Mouse (Mus musculus) heart, embryonic 15.5 days (tissue): ENCODE measurements at regions not wholly inside any gene's neighbourhood (a gene's known extent, or its start where the extent isn't known, plus 50 kb on each side); places are given as distances from the start of the nearest gene placed in this dataset.
A peak's percentile ranks its signal among the peaks of the same experiment; 100 is the strongest.

Experiments
- ATAC-seq: fragments of 200-750 bp; cut with Nextera tagmentation; replicated peaks from 2 replicates; pipeline ENCODE4 v1.8.0; 2017; ENCODE audit warnings: low read depth, moderate TSS enrichment; ENCODE audit not compliant: insufficient number of reproducible peaks, insufficient read depth, low FRiP score
- H3K27ac ChIP-seq: fragments of 300-500 bp; sonication (generic); 2 replicates; pipeline ENCODE4 v1.5.1; 2015; ENCODE audit warnings: mild to moderate bottlenecking, inconsistent platforms
- H3K27me3 ChIP-seq: fragments of 300-500 bp; sonication (generic); 2 replicates; pipeline ENCODE4 v1.6.1; 2015; ENCODE audit warnings: inconsistent platforms
- H3K36me3 ChIP-seq: fragments of 300-500 bp; sonication (generic); 2 replicates; pipeline ENCODE4 v1.6.1; 2015; ENCODE audit warnings: mild to moderate bottlenecking, inconsistent platforms
- H3K4me1 ChIP-seq: fragments of 300-500 bp; sonication (generic); replicated peaks from 2 replicates; pipeline ENCODE4 v1.6.1; 2015; ENCODE audit warnings: inconsistent platforms
- H3K4me2 ChIP-seq: fragments of 300-500 bp; sonication (generic); 2 replicates; pipeline ENCODE4 v1.6.1; 2015; ENCODE audit warnings: inconsistent platforms, mild to moderate bottlenecking, moderate library complexity
- H3K4me3 ChIP-seq: fragments of 300-500 bp; sonication (generic); 2 replicates; pipeline ENCODE4 v1.5.1; 2015; ENCODE audit warnings: mild to moderate bottlenecking, inconsistent platforms
- H3K9ac ChIP-seq: fragments of 300-500 bp; sonication (generic); 2 replicates; pipeline ENCODE4 v1.6.1; 2015; ENCODE audit warnings: mild to moderate bottlenecking, inconsistent platforms
- H3K9me3 ChIP-seq: fragments of 300-500 bp; sonication (generic); replicated peaks from 2 replicates; pipeline ENCODE4 v1.6.1; 2016; ENCODE audit warnings: inconsistent platforms
- WGBS: fragments of 180-500 bp; shearing (Covaris S2); methylation state at CpG from one replicate; pipeline ENCODE4 v1.1.7; 2015; ENCODE audit warnings: mixed read lengths; 5-methylcytosine and 5-hydroxymethylcytosine counted together

DNA sequence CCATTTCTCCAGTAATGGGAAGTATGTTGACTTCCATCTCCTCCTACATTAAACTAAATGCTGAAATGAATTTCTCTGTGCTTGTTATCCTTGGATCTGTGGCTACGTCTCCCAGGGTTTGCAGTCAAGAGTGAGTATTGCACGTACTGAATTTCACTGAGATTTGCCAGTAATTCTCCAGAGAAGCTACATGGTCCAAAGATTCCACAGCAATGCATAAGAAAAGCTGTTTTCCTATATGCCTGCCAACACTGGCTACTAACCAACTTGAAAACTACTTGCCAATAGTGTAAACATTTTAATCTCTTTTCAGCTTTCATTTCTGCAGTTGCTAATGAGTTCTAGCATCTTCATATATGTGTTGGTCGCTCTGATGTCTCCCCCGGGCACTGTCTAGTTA is 164.4 kb downstream of the Cysltr2 start:
- Histone ChIP-seq H3K27ac (no peak overlapping the region), H3K4me1 (peaks cover 18% of the 10 kb centered on the region), H3K27me3 (no peaks in the 10 kb centered on the region), H3K4me3 (no peak overlapping the region), H3K4me2 (no peak overlapping the region), H3K9ac (no peak overlapping the region), H3K36me3 (no peaks in the 10 kb centered on the region), H3K9me3 (no peaks in the 10 kb centered on the region)
- no peak for ATAC-seq
- 73% methylated on average over 4 of the region's 4 CpGs for WGBS

DNA sequence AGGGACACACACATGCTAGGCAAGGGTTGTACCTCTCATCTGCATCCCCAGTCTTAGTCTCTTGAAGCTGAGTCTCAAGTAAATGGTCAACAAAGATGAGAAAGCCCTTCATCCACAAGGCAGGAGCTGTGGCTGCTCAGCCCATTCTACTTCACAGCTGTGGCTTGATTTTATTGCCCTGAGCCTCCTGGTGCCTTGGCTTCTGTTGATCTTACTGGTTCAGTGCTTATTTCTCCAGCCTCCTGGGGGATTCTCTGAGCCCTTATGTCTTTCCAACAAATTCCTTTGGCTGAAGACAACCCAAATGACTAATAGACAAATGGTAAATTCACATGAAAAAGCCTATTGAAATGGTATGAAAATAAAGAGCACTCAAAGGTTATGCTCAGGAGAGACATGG is 167.3 kb upstream of the Fndc3a start:
- Histone ChIP-seq H3K9ac (no peak overlapping the region), H3K9me3 (no peaks in the 10 kb centered on the region), H3K4me2 (no peak overlapping the region), H3K36me3 (no peaks in the 10 kb centered on the region), H3K4me1 (no peaks in the 10 kb centered on the region), H3K27ac (no peak overlapping the region), H3K4me3 (no peak overlapping the region), H3K27me3 (no peaks in the 10 kb centered on the region)
- no peak for ATAC-seq

DNA sequence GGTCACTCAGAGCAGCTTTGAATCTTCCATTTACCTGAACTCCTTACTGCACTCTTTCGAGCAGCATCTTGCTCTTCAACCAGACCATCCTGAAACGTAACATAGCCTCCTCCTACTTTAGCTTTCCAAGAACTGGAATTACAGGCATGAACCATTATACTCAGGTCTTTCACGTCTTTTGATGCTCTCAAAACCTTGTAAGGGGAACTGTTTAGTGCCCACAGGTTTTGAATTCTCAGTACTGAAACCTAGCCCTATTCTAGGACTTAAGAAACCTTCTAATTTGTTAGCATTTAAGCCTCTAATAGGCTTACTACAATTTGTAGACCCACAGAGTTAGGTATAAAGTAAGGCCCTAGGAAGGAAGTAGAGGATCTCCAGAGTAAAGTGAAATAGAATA is 163.7 kb upstream of the Fndc3a start:
- no peaks in the 10 kb centered on the region for H3K27me3 ChIP-seq
- 0 out of 2 replicates have a peak, but pooled peaks cover 3% of the 10 kb centered on the region for H3K4me1 ChIP-seq
- H3K4me3 ChIP-seq, result no peak overlapping the region
- WGBS, result 76% methylated on average over 3 of the region's 3 CpGs
- no peak overlapping the region for H3K9ac ChIP-seq
- no peak for ATAC-seq
- H3K9me3 ChIP-seq, result no peaks in the 10 kb centered on the region
- no peak overlapping the region for H3K27ac ChIP-seq
- no peak overlapping the region for H3K4me2 ChIP-seq
- H3K36me3 ChIP-seq, result no peaks in the 10 kb centered on the region

DNA sequence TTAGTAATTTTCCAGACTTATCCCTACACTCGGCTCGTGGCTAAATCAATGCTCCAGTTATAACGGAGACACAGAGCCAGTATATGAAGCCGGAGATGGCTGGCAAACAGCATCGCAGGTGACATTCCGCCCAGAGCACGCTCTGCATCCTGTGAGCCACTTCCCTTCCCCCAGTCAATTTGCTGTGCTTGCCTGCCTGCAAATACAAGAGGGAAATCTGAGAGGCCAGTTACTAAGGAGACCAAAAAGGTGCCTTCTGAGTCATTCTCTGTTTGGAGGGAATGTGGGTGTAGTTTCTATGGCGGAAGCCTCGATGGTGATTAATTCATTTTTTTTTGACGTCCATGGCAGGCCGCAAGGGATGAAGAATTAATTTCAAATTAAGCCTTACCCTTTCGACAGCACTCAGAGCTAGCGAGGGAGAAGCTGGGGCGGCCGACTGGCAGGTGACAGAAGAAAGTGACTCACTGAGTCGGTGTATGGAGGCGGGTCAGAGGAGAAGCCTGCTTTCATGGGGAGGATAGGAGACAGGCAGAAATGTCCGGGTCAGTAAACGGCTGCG is 159.5 kb upstream of the Fndc3a start:
- H3K9me3 ChIP-seq, result no peaks in the 10 kb centered on the region
- peak overlapping the region; percentile 42 for H3K4me2 ChIP-seq
- 49% methylated on average over 20 of the region's 20 CpGs for WGBS
- H3K27me3 ChIP-seq, result no peaks in the 10 kb centered on the region
- no peak for ATAC-seq
- H3K4me3 ChIP-seq, result no peak overlapping the region
- H3K9ac ChIP-seq, result no peak overlapping the region
- H3K27ac ChIP-seq, result no peak overlapping the region
- H3K36me3 ChIP-seq, result no peaks in the 10 kb centered on the region
- 0 out of 2 replicates have a peak, but pooled peaks cover 3% of the 10 kb centered on the region for H3K4me1 ChIP-seq

DNA sequence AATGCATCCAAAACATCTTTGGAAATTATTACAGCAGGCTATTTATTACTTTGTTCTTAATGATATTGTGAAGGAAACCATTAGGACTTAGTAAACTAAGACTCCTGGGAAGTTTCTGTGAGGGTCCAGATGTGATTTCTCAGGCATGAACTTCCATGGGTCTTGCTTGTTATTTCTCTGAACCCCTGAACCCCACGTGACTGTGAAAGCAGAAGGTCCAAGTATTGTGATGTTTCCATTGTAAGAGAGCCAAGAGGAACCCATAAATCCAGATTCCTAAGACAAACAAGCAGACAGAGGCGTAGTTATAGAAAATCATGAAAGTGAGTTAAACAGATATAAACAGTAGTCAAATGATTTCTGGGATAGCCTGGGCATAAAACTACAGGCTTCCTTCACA is 157.1 kb upstream of the Fndc3a start:
- ATAC-seq, result no peak
- WGBS, result 68% methylated on average over 2 of the region's 2 CpGs

DNA sequence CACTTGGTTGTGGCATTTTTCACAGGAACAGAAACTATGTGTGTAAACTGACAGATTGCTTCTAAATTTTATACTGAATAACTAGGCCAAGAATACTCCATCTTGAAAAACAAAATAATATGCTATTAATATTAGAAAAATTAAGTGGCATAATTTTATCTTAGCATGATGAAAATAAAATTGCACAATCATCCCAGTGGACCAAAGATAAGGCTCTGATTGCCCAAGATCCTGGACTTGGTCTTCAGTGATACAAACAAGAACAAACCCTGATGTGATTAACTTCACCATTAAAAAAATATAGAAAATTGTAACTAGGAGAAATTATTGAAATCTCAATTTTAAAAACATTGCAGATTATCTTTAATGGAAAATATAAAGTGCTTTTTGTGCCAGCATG is 155.7 kb upstream of the Fndc3a start:
- no peak overlapping the region for H3K9ac ChIP-seq
- no peak for ATAC-seq
- no peaks in the 10 kb centered on the region for H3K36me3 ChIP-seq
- H3K4me3 ChIP-seq, result no peak overlapping the region
- H3K27me3 ChIP-seq, result no peaks in the 10 kb centered on the region
- H3K27ac ChIP-seq, result no peak overlapping the region
- H3K4me1 ChIP-seq, result 0 out of 2 replicates have a peak, but pooled peaks cover 3% of the 10 kb centered on the region
- no peak overlapping the region for H3K4me2 ChIP-seq
- no peaks in the 10 kb centered on the region for H3K9me3 ChIP-seq

More for the DNA sequence above, 157.1 kb upstream of the Fndc3a start:
- no peaks in the 10 kb centered on the region for H3K9me3 ChIP-seq
- 0 out of 2 replicates have a peak, but pooled peaks cover 3% of the 10 kb centered on the region for H3K4me1 ChIP-seq
- no peak overlapping the region for H3K9ac ChIP-seq
- no peaks in the 10 kb centered on the region for H3K27me3 ChIP-seq
- H3K4me3 ChIP-seq, result no peak overlapping the region
- no peak overlapping the region for H3K27ac ChIP-seq
- H3K36me3 ChIP-seq, result no peaks in the 10 kb centered on the region
- H3K4me2 ChIP-seq, result no peak overlapping the region

DNA sequence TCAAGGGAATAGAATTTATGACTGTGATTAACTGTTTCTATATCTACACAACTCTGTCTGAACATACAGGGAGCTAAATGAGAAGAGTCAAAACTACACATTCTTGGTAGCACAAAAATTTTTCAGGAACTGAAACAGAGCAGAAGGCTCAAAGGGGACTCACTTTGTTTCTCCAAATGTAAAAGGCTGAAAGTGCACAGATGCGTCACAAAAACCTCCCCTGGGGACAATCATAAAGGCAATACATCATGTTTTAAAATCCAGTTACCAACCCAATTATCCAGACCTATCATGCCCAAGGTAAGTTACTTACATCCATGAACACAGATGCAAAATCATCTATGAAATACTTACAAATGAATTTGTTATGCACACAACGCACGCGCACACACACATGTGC is 155.0 kb upstream of the Fndc3a start:
- Histone ChIP-seq H3K9ac (no peak overlapping the region), H3K4me3 (no peak overlapping the region), H3K27me3 (no peaks in the 10 kb centered on the region), H3K27ac (no peak overlapping the region), H3K4me1 (0 out of 2 replicates have a peak, but pooled peaks cover 3% of the 10 kb centered on the region), H3K9me3 (no peaks in the 10 kb centered on the region), H3K36me3 (no peaks in the 10 kb centered on the region), H3K4me2 (no peak overlapping the region)
- no peak for ATAC-seq
- 87% methylated on average over 4 of the region's 4 CpGs for WGBS

DNA sequence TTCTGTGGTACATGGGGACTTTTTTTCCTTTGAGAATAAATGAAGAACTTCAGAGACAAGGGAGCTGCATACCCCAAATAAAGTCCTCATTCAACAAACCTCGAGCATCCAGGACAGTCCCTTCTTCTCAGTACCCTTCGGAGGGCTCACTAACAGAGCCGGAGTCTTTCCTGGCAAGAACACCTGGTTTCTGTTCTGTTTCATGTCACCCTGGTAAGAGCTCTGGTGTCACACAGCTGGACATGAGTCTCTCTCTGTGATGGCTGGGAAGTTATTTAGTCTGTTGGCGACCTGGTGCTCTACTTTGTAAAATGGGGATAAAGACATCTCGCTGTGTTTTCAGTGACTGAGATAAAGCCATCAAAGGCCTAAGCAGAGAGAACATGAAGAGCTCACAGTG is 154.3 kb upstream of the Fndc3a start:
- Histone ChIP-seq H3K9ac (no peak overlapping the region), H3K9me3 (no peaks in the 10 kb centered on the region), H3K4me1 (no peaks in the 10 kb centered on the region), H3K4me2 (no peak overlapping the region), H3K36me3 (no peaks in the 10 kb centered on the region), H3K27ac (no peak overlapping the region), H3K27me3 (no peaks in the 10 kb centered on the region), H3K4me3 (no peak overlapping the region)
- no peak for ATAC-seq
- 49% methylated on average over 5 of the region's 5 CpGs for WGBS

DNA sequence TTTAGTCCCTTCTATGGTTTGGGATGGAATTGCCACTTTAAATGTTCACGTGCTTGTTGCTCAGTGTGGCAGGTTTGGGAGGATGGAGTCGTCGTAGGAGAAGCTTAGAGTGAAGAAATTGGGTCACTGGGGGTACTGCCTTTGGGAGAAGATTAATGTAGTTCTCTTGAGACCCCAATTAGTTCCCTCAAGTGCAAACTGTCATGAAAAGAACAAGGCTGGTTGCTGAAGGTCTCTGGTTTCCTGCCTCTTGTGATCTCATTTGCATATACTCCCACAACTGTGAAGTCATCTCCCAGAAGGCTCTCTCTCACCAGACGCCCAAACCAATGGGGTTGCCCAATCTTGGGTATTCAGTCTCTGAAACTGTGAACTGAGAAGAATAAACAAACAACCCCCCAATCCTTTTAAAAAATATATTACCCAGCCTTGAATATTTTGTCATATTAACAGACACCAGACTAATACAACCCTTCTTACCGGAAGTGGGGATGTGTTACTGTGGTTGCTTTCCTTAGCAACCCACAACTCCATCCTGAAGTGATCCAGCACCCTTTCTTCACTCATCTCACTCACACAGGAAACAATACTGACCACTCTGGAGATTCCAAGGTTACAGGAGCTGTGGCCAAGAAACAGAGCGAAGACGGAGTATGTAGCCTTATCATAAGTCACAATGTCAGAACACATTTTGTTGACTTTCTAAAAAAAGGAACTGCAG is 153.2 kb upstream of the Fndc3a start:
- Histone ChIP-seq H3K36me3 (no peaks in the 10 kb centered on the region), H3K27me3 (no peaks in the 10 kb centered on the region), H3K4me1 (no peaks in the 10 kb centered on the region), H3K9me3 (no peaks in the 10 kb centered on the region), H3K4me2 (no peak overlapping the region), H3K9ac (no peak overlapping the region), H3K4me3 (no peak overlapping the region), H3K27ac (no peak overlapping the region)
- 68% methylated on average over 7 of the region's 7 CpGs for WGBS
- ATAC-seq, result no peak

DNA sequence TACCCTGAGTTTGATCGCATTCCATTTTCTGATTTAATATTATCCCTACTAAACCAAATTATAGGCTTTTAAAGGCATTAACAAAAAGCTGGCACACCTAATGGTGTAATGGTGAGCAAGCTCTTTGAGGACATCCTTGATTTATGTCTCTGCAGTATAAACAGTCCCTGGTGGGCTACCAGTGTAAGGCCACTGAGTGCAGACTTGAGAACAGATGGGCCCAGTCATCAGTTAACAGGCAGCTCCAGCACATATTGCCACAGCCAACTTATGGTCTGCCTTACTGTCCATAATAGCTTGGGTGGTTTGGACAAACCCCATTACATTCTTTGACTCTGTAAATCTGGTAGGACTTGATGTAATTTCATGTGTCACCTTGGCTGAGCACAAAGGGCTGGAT is 144.4 kb upstream of the Fndc3a start:
- H3K27ac ChIP-seq, result no peak overlapping the region
- no peak overlapping the region for H3K4me3 ChIP-seq
- no peak overlapping the region for H3K4me2 ChIP-seq
- H3K9me3 ChIP-seq, result no peaks in the 10 kb centered on the region
- H3K27me3 ChIP-seq, result no peaks in the 10 kb centered on the region
- no peaks in the 10 kb centered on the region for H3K36me3 ChIP-seq
- no peak for ATAC-seq
- no peak overlapping the region for H3K9ac ChIP-seq
- no peaks in the 10 kb centered on the region for H3K4me1 ChIP-seq
- WGBS, result 89% methylated on average over 1 of the region's 1 CpGs

DNA sequence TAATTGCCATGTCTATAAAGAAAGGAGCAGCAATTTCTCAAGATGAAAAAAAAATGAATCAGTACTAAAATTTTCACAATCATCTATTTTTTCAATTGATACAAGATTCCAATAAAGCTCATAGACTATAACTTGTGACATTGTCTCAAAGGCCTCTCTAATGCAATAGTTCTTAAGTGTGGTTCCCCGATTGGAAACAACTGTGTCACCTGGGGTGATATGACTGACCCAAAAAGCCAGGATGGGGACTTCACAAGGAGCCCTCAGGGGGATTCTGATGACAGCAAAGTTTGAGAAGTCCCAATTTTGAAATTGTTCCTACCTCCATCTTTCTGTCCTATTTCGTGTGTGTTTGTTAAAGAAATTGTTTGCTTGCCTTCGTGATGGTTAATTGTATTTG is 143.3 kb upstream of the Fndc3a start:
- Histone ChIP-seq H3K9me3 (no peaks in the 10 kb centered on the region), H3K36me3 (no peaks in the 10 kb centered on the region), H3K4me3 (no peak overlapping the region), H3K27ac (no peak overlapping the region), H3K4me1 (no peaks in the 10 kb centered on the region), H3K9ac (no peak overlapping the region), H3K4me2 (no peak overlapping the region), H3K27me3 (no peaks in the 10 kb centered on the region)
- ATAC-seq, result no peak
- WGBS, result 78% methylated on average over 3 of the region's 3 CpGs

DNA sequence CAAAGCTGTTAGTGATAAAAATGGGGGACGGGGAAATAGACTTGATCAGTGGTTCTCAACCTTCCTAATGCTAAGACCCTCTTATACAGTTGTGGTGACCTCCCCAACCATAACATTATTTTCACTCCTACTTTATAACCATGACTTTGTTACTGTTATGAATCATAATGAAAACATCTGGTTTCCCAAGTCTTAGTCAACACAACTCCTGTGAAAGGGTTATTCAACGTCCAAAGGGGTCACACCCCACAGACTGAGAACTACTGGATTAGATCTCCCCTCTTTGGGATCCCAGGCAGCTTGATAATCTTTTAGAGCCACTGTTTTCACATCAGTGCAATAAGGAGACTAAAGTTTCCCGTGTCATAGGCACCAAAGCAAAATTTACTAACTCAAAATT is 141.1 kb upstream of the Fndc3a start:
- Histone ChIP-seq H3K9ac (no peak overlapping the region), H3K9me3 (no peaks in the 10 kb centered on the region), H3K27me3 (no peaks in the 10 kb centered on the region), H3K4me2 (no peak overlapping the region), H3K27ac (no peak overlapping the region), H3K4me1 (no peaks in the 10 kb centered on the region), H3K4me3 (no peak overlapping the region), H3K36me3 (no peaks in the 10 kb centered on the region)
- 66% methylated on average over 3 of the region's 3 CpGs for WGBS
- ATAC-seq, result no peak
